Mouse (Mus musculus) embryo, embryonic 10.5 days (tissue): ENCODE measurements at regions not wholly inside any gene's neighbourhood (a gene's known extent, or its start where the extent isn't known, plus 50 kb on each side); places are given as distances from the start of the nearest gene placed in this dataset.

Source experiments
- DNase-seq: peaks from one replicate; pipeline ENCODE4 v3.0.0-alpha.2; 2015; ENCODE audit warnings: low spot score

GRCm38 (mm10) chr14:72222836-72223235 is 268.8 kb downstream of the Gm9195 start:
- peak; percentile 44 for DNase-seq

- no peak for DNase-seq
Observed at GRCm38 (mm10) chr14:72219523-72219922, 272.1 kb downstream of the Gm9195 start.

GRCm38 (mm10) chr14:72200307-72200706 is 291.3 kb downstream of the Gm9195 start:
- DNase-seq = no peak

DNA sequence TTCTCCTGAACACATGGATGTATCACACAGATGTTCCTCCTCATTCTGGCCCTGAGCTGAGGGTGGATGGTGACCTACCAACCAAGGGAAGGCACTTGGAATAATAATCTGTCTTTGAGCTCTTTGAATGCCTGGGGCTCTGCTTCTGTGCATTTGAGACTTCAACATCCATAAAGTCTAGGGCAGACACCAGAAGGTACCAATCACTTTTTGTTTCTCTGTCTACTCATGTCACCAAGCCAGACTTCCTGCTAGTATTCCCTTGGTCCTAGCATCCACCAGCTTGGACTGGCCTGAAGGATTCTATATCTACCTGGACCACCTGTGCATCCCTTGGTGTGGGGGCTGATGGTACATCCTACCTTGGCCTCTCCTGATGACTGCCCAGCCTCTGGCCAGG is 291.7 kb downstream of the Gm9195 start:
- no peak for DNase-seq

GRCm38 (mm10) chr14:72197972-72198371 is 293.7 kb downstream of the Gm9195 start:
- no peak for DNase-seq

DNA sequence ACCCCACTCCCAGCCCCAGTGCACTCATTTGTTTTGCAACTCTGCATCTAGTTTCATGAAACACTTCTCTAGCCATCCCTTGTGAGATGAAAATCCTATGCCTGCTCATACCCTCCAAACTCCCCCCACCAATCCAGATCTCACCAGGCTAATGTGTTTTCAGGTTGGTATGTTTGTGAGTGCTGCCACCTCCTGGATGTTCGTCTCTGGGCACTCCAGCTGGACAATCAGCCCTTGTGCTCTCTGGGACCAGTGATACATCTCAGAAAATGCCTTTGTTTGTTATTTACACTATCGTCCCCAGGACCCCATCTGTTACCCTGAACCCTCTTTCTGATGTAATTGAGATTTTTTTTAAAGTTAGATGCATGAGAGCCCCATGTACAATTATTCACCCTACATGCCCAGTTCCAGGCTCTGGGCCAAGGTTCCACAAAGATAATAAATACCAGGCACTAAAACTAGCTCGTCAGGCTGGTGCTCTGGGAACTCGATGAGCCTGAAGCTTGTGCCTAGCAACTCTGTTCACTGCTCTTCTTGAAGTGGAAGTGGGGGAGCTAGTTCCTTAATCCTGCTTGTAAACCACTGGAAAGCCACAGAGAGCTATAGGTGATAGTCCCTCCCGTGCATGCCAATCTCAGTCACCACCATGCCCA is 304.2 kb downstream of the Gm9195 start:
- DNase-seq = peak; percentile 62

DNA sequence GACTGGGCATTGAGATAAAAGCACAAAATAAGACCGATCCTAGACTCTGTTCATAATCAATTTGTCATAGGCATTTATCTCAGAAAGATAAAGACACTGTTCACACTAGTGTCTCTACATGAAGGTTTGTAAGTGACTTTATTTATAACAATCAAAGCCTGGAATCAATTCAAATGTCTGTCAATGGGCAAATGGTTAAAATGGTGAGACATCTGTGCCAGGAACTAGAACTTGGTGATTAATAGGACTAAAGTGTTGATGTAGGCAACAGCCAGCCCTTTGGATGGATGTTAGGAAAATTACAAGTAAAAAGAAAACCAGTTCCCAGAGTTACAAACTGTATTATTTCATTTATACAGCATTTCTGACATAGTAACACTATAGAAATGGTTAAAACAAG is 315.9 kb downstream of the Gm9195 start:
- no peak for DNase-seq

DNA sequence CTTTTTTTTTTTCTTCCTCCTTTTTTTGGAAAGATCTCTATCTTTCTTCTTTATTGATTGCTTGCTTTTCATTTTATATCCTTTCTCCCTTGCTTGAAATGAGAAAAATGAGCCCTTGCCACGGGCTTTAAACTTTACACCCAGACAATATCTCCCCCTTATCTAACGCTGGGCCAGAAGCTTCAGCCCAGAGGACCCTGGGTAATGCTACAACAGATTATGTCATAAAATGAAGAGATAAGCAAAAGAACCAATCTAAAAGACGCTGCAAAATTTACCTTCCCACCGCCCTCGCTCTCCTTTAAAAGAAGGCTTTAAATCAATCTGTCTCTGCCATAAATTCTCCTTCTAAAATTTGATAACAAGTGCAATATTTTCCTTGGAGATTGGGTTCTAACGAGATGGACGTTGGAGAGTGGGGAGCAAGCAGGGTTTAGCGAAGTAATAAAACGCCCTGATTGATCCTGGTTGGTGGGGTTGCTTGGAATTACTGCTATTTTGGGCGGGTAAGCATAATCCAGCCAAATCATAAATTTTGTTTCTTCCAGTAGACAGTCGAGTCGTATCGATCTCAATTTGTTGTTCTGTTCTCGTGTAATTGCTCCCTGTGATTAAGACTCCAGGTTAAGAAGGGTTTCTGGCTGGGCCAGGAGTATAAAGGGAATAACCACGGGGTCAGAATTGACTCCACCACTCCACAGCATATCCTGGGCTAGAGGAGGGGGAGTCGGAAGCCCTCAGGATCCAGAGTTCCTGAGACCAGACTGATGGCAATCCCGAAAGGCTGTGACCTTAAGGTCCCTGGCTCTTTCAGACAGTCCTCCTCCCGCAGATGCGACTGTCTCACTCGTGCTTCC is 318.9 kb downstream of the Gm9195 start:
- no peak for DNase-seq

DNA sequence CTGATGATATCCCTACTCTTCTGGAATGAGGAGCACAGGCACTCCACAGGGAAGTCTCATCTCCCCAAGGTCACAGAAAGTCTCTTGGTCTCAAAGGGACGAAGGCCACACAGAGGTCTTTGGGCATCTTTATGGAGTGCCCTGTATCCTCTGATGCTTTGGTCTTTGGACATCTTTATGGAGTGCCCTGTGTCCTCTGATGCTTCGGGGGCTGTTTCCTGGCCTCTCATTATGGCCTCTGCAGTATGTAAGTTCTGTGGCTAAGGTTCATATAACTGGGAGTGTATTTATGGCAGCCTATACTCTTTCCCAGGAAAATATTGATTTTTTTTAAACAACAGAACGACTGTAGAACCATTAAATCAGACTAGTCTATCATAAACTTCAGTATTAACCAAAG is 319.9 kb downstream of the Gm9195 start:
- DNase-seq = no peak

- peak; percentile 62 for DNase-seq
Observed at GRCm38 (mm10) chr14:72158537-72159323, 332.9 kb downstream of the Gm9195 start.

DNA sequence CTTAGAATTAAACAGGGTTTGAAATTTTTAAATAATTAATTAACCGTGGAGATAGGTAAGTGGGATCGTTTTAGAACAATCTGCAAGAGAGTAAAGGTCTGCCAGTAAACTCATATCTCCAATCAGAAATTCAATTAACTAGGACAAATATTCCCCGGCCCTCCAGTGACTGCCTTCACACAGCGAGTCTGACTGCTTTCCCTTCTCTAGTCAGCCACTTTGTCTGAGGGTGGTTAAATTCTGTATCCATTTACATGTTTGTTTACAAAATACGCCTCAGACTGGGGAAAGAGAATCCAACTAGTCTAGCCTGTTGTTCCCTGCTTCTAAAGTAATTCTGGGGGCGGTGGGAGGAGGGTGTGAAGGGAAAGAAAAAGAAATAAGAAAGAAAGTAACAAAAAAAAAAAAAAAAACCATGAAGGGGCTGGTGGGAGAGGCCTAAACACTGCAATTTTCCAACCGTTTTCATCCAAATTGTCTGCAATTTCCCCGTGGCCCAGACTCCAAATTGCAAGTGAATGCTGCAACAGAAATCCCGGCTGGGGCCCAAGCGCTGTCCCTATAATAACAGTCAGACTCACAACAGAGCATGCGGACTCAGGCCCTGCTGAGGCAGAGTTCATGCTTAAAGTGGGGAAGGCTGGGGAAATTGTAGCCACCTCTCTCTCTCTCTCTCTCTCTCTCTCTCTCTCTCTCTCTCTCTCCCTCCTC is 336.3 kb downstream of the Gm9195 start:
- peak; percentile 31 for DNase-seq

GRCm38 (mm10) chr14:72151676-72152075 is 340.0 kb downstream of the Gm9195 start:
- no peak for DNase-seq

GRCm38 (mm10) chr14:72149463-72149862 is 342.2 kb downstream of the Gm9195 start:
- DNase-seq = peak; percentile 66

- DNase-seq = no peak
Observed at GRCm38 (mm10) chr14:72148886-72149285, 342.8 kb downstream of the Gm9195 start.

- DNase-seq = no peak
Observed at GRCm38 (mm10) chr14:72146381-72146780, 345.3 kb downstream of the Gm9195 start.

DNA sequence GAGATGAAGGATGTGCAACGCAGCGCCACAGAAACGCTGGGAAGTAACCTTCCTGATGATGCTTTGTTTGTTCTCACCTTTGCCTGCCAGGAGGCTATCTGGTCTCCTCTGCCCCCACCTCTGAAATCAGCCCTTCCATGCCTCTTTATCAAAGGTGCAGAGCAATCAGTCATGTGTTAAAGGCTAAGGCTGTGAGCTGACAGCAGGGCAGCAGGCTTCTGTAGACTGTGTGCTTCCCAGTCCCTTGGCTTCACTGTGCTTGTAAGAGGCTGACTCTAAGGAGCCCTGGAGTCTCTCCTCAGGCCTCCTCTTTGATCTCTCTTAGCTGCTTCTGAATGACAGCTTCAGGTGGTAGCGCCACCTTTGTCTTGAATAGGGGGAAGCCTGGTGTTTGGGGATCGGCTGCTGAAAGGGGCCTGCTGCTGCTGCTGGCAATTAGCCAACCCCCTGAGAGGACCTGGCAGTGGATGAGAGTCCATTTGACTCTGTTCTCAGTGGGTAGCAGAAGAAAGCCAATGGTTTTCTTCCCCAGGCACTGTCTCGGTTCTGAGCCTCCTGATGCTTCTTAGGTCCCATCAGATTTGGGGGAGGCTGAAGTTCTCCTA is 348.7 kb downstream of the Gm9195 start:
- DNase-seq = no peak

GRCm38 (mm10) chr14:72141136-72141535 is 350.5 kb downstream of the Gm9195 start:
- no peak for DNase-seq

GRCm38 (mm10) chr14:72130149-72130548 is 361.5 kb downstream of the Gm9195 start:
- DNase-seq = no peak

GRCm38 (mm10) chr14:72121786-72122185 is 369.9 kb downstream of the Gm9195 start:
- DNase-seq = no peak

GRCm38 (mm10) chr14:72121006-72121405 is 370.6 kb downstream of the Gm9195 start:
- peak; percentile 17 for DNase-seq

DNA sequence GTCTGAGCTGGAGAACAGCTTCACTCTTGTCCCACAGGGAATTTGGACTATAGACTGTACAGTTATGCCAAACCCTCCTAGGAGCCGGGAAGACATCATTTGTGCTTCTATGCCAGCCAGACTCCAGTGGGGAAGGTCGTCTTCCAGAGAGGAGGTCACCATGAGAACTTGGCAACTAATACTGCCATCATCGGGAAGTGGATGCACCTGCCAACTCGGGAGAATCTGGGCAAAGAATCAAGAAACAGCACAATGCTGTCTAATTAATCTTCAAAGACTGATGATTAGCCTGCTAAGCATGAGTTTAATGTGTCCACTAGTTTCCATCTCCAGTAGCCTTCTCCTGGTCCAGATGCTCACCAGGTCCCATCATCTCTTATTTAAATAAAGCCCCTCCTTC is 374.8 kb downstream of the Gm9195 start:
- no peak for DNase-seq
